Mouse (Mus musculus) liver, embryonic 16.5 days (tissue): ENCODE results near the gene Gpatch11. TPM values are rescaled to one million over a fixed set of nuclear protein-coding genes. Genes with fewer than 3 reads are reported as not detected.

Source experiments
- ATAC-seq: fragments of 200-750 bp; cut with Nextera tagmentation; 2 replicates; pipeline ENCODE4 v1.8.0; 2017; ENCODE audit warnings: low read depth, mild to moderate bottlenecking, moderate number of reproducible peaks, moderate library complexity
- H3K27ac ChIP-seq: fragments of 300-500 bp; sonication (generic); 2 replicates; pipeline ENCODE4 v1.5.1; 2014; ENCODE audit warnings: mild to moderate bottlenecking, low read length
- H3K27me3 ChIP-seq: fragments of 300-500 bp; sonication (generic); 2 replicates; pipeline ENCODE4 v1.6.1; 2014; ENCODE audit warnings: low read depth, low read length, mixed read lengths; ENCODE audit not compliant: control insufficient read depth, insufficient read depth
- H3K36me3 ChIP-seq: fragments of 300-500 bp; sonication (generic); 2 replicates; pipeline ENCODE4 v1.6.1; 2014; ENCODE audit warnings: mild to moderate bottlenecking; ENCODE audit not compliant: control insufficient read depth, insufficient read depth
- H3K4me1 ChIP-seq: fragments of 300-500 bp; sonication (generic); 2 replicates; pipeline ENCODE4 v1.6.1; 2014; ENCODE audit warnings: low read depth, low read length, mixed read lengths; ENCODE audit not compliant: control insufficient read depth
- H3K4me2 ChIP-seq: fragments of 300-500 bp; sonication (generic); 2 replicates; pipeline ENCODE4 v1.6.1; 2014; ENCODE audit warnings: low read depth, low read length, mixed read lengths
- H3K4me3 ChIP-seq: fragments of 300-500 bp; sonication (generic); 2 replicates; pipeline ENCODE4 v1.5.1; 2014; ENCODE audit warnings: low read depth, mild to moderate bottlenecking, low read length
- H3K9ac ChIP-seq: fragments of 300-500 bp; sonication (generic); 2 replicates; pipeline ENCODE4 v1.6.1; 2014; ENCODE audit warnings: low read depth, low read length
- H3K9me3 ChIP-seq: fragments of 300-500 bp; sonication (generic); replicated peaks from 2 replicates; pipeline ENCODE4 v1.6.1; 2016; ENCODE audit warnings: low read length; ENCODE audit not compliant: control insufficient read depth
- WGBS: fragments of 180-500 bp; shearing (Covaris S2); extraction: QIAGEN DNeasy Blood & Tissue Kit; methylation state at CpG from one replicate; pipeline ENCODE4 v1.1.7; 2014; ENCODE audit not compliant: insufficient replicate concordance; 5-methylcytosine and 5-hydroxymethylcytosine counted together
- polyA plus RNA-seq: library from polyadenylated mRNA; unstranded; fragments of >200 nt; fragmentation: Nextera tagmentation; extraction: Ambion mirVana; gene quantifications from 2 replicates; pipeline ENCODE4 v1.2.1, GENCODE M21; 2015

Gene Gpatch11
- polyA plus RNA-seq, 1 experiment from 2014 or later, result 14.5 TPM

- 79% methylated on average over 13 of the region's 13 CpGs for WGBS
- H3K36me3 ChIP-seq, result peaks cover 10% of the 10 kb centered on the region
- no peak for ATAC-seq
Observed at GRCm38 (mm10) chr17:78824346-78824745, 11.0 kb upstream of the Gpatch11 start.

DNA sequence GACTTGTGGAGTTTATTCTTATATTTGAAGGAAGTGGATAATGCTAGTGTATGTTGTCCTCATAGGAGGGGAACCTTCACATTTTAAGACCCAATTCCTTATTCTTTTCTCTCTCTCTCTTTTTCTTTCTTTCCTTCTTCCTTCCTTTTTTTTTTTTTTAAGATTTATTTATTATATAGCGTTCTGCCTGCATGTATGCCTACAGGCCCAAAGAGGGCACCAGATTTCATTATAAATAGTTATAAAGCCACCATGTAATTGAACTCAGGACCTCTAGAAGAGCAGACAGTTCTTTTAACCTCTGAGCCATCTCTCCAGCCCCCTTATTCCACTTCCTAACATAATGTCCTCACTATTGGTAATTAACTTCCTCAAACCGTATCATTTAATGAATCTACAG lies 689 bp downstream of the Gpatch11 start:
- peak overlapping the region; percentile 87 for H3K9ac ChIP-seq
- H3K4me2 ChIP-seq, result peak overlapping the region; percentile 88
- H3K9me3 ChIP-seq, result no peaks in the 10 kb centered on the region
- peaks cover 3% of the 10 kb centered on the region for H3K4me1 ChIP-seq
- WGBS, result 23% methylated on average over 2 of the region's 2 CpGs
- H3K27ac ChIP-seq, result peak overlapping the region; percentile 95
- peaks cover 7% of the 10 kb centered on the region; the same call in 1 of the 2 replicates for H3K36me3 ChIP-seq
- ATAC-seq, result no peak
- H3K27me3 ChIP-seq, result no peaks in the 10 kb centered on the region
- peak overlapping the region; percentile 93 for H3K4me3 ChIP-seq

More at GRCm38 (mm10) chr17:78824346-78824745, 11.0 kb upstream of the Gpatch11 start:
- Histone ChIP-seq H3K27ac (no peak overlapping the region), H3K4me3 (no peak overlapping the region), H3K9ac (no peak overlapping the region), H3K4me2 (no peak overlapping the region), H3K9me3 (no peaks in the 10 kb centered on the region), H3K27me3 (no peaks in the 10 kb centered on the region), H3K4me1 (no peaks in the 10 kb centered on the region)

GRCm38 (mm10) chr17:78842271-78842928 lies 7.0 kb downstream of the Gpatch11 start:
- WGBS, result 75% methylated on average over 7 of the region's 7 CpGs
- no peaks in the 10 kb centered on the region for H3K4me1 ChIP-seq
- no peaks in the 10 kb centered on the region for H3K9me3 ChIP-seq
- ATAC-seq, result peak; percentile 19; the same call in 1 of the 2 replicates
- peaks cover 18% of the 10 kb centered on the region for H3K36me3 ChIP-seq
- H3K27ac ChIP-seq, result no peak overlapping the region
- no peak overlapping the region for H3K9ac ChIP-seq
- H3K4me2 ChIP-seq, result no peak overlapping the region
- no peak overlapping the region for H3K4me3 ChIP-seq
- H3K27me3 ChIP-seq, result no peaks in the 10 kb centered on the region

DNA sequence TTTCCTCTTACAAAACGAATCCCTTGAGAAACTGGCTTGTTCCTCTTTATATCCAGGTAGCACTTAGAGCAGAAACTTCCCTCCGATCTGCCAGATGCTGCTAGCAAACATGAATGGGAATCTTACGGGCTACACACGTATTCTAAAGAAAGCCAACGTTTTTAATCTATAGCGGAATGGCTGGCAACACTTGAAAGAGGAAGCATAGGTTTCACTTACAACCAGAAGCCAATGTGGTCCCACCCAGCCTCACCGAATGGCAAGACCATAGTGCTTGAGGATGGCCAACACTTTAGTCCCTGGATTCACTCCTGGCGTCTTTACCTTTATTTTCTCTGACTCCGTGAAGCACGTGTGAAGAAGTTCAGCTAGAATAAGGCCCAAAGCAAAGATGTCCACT lies 20.9 kb downstream of the Gpatch11 start:
- Histone ChIP-seq H3K27ac (no peak overlapping the region), H3K4me2 (no peak overlapping the region), H3K36me3 (no peaks in the 10 kb centered on the region; the same call in 1 of the 2 replicates), H3K4me3 (no peak overlapping the region), H3K27me3 (no peaks in the 10 kb centered on the region), H3K9ac (no peak overlapping the region), H3K4me1 (no peaks in the 10 kb centered on the region), H3K9me3 (no peaks in the 10 kb centered on the region)
- ATAC-seq, result no peak
- WGBS, result 80% methylated on average over 10 of the region's 10 CpGs

- H3K4me2 ChIP-seq, result no peak overlapping the region
- H3K9ac ChIP-seq, result no peak overlapping the region
- no peaks in the 10 kb centered on the region for H3K9me3 ChIP-seq
- 76% methylated on average over 6 of the region's 6 CpGs for WGBS
- H3K4me1 ChIP-seq, result no peaks in the 10 kb centered on the region
- ATAC-seq, result no peak
- no peak overlapping the region for H3K27ac ChIP-seq
- H3K27me3 ChIP-seq, result no peaks in the 10 kb centered on the region
- H3K36me3 ChIP-seq, result peaks cover 20% of the 10 kb centered on the region
- H3K4me3 ChIP-seq, result no peak overlapping the region
Observed at GRCm38 (mm10) chr17:78873886-78874285, 38.5 kb downstream of the Gpatch11 start.

DNA sequence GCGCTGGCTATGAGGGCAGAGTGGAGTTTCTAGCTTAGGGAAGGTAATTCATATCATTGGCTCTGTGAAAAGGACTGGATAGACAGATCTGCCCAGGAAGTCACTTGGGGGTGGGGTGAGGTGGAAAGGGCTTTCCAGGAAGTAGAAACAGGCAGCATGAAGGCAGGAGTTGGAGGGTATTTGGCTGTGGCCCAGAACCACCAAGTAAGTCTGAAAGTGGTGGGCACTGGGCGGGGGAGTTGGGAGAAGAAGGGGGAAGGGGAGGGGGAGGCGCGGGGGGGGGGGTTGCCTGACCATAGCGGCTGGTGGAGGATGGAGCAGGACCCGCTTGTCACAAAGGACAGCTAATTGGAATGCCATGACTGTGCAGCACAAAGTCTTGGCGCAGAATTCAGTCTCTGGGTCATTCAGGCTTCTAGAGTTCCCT lies 46.5 kb downstream of the Gpatch11 start:
- no peaks in the 10 kb centered on the region for H3K9me3 ChIP-seq
- H3K4me3 ChIP-seq, result peak overlapping the region; percentile 85
- H3K27ac ChIP-seq, result peak overlapping the region; percentile 74
- H3K27me3 ChIP-seq, result no peaks in the 10 kb centered on the region
- peak overlapping the region; percentile 76 for H3K4me2 ChIP-seq
- WGBS, result 4% methylated on average over 5 of the region's 7 CpGs
- H3K4me1 ChIP-seq, result peaks cover 14% of the 10 kb centered on the region
- peaks cover 4% of the 10 kb centered on the region; the same call in 1 of the 2 replicates for H3K36me3 ChIP-seq
- peak; percentile 37 for ATAC-seq
- peak overlapping the region; percentile 81 for H3K9ac ChIP-seq

GRCm38 (mm10) chr17:78882401-78883112 lies 47.2 kb downstream of the Gpatch11 start, which contains the start of gene Eif2ak2:
Eif2ak2 (minus strand) TSS chr17:78882573.
- Histone ChIP-seq H3K4me1 (peaks cover 14% of the 10 kb centered on the region), H3K27ac (peak within 1 kb of the TSS; percentile 74), H3K9ac (peak within 1 kb of the TSS; percentile 81), H3K36me3 (peaks cover 4% of the 10 kb centered on the region; the same call in 1 of the 2 replicates), H3K27me3 (no peaks in the 10 kb centered on the region), H3K4me2 (peak within 1 kb of the TSS; percentile 76), H3K9me3 (no peaks in the 10 kb centered on the region), H3K4me3 (peak within 1 kb of the TSS; percentile 85)
- under 1% methylated on average over 28 of the region's 28 CpGs for WGBS
- peak; percentile 100 for ATAC-seq

DNA sequence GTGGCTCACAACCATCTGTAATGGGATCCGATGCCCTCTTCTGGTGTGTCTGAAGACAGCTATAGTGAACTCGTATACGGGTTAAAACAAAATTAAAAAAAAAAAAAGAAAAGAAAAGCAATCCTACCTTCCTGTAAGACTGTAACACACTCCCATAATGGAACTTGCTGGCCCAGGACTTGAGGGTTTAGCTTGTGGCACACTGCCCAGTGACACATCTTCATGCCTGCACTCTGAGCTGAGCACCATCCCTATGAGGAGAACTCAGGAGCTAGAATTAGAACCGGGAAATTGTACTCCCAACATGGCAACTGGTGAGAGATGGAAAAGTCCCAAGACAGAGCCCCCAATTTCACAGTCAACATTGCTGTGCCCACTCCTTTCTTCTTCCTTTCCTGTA lies 47.9 kb downstream of the Gpatch11 start:
- Histone ChIP-seq H3K27ac (no peak overlapping the region), H3K9me3 (no peaks in the 10 kb centered on the region), H3K4me3 (no peak overlapping the region), H3K4me2 (no peak overlapping the region), H3K4me1 (peaks cover 14% of the 10 kb centered on the region), H3K36me3 (peaks cover 2% of the 10 kb centered on the region; the same call in 1 of the 2 replicates), H3K9ac (no peak overlapping the region), H3K27me3 (no peaks in the 10 kb centered on the region)
- WGBS, result 83% methylated on average over 4 of the region's 4 CpGs
- no peak for ATAC-seq
